Mouse (Mus musculus) bone marrow macrophage, adult 2 months (primary cell): ENCODE data around the gene Rnf222.

Experiments used
- CTCF ChIP-seq: IDR thresholded peaks from 2 replicates; pipeline ENCODE4 v1.5.1; 2012; ENCODE audit warnings: low read depth, mild to moderate bottlenecking, low read length, moderate library complexity
- POLR2A ChIP-seq: IDR thresholded peaks from 2 replicates; pipeline ENCODE4 v1.6.1; 2012; ENCODE audit warnings: mild to moderate bottlenecking, low read depth, low read length, borderline replicate concordance

DNA sequence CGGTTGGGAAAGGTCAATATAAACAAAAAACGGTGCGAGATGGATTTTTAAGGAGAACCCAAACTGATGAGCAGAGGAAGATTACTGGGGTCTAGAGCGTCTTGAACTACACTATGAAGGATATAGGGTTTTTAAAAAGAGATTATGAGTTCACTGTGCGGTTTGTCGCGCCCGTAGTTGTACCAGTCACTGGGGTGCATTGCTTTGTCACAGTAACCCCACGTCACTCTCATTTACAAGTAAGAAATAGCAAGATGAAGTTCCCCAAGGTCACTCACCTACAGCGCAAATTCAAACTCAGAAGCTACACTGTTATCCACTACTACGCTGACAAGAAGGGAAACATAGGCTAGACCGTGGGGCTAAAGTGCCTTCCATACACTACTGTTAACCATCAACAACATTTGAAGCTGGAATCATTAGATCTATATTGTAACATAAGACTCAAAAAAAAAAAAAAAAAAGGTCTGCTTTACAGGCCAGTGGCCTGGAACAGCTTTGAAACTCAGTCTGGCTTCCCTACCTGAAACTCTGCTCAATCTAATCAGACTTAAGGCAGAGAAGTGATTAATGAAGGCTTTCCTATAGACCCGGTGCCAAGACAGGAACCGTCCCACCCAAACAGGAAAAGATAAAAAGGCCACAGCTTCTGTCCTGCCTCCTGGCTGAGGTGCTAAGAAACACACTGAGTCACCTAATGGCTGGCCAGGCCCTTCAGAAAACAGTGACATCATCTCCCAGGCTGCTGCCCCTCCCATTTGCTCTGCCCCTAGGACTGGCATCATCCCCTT, 34.5 kb upstream of the Rnf222 start:
- TF ChIP-seq POLR2A (no peak), CTCF (no peak)
